Mouse (Mus musculus) heart, postnatal 10 days (tissue): ENCODE measurements at regions not wholly inside any gene's neighbourhood (a gene's known extent, or its start where the extent isn't known, plus 50 kb on each side); places are given as distances from the start of the nearest gene placed in this dataset.

Source experiments
- DNase-seq, 2 experiments: peaks; one replicate each; pipeline ENCODE4 v3.0.0; 2021
- intact Hi-C: fragments of 180-260 bp; cut with DNase I; formaldehyde crosslinking; loops from one replicate; pipeline ENCODE4 v1.15.1; 2025
- microRNA-seq, 2 experiments: library from miRNA; unstranded; fragments of <30 nt; microRNA quantifications; one replicate each; pipeline ENCODE4 v1.2.0; 2022

GRCm38 (mm10) chr3:118491101-118491500 lies 70.8 kb upstream of the Dpyd start:
- intact Hi-C loops = no loop called here

GRCm38 (mm10) chr3:118491871-118492270 lies 70.1 kb upstream of the Dpyd start:
- DNase-seq = no peak
- intact Hi-C loops = no loop called here

More at GRCm38 (mm10) chr3:118491101-118491500, 70.8 kb upstream of the Dpyd start:
- DNase-seq = no peak

- intact Hi-C loops = no loop called here
- no peak for DNase-seq
Observed at GRCm38 (mm10) chr3:118494611-118495010, 67.3 kb upstream of the Dpyd start.

GRCm38 (mm10) chr3:118500234-118500633 lies 61.7 kb upstream of the Dpyd start:
- intact Hi-C loops = no loop called here
- no peak for DNase-seq

GRCm38 (mm10) chr3:118507582-118508237 lies 54.2 kb upstream of the Dpyd start:
- intact Hi-C loops = no loop called here
- DNase-seq = no peak

- intact Hi-C loops = no loop called here
- DNase-seq = no peak
Observed at GRCm38 (mm10) chr3:118510837-118511236, 51.1 kb upstream of the Dpyd start.

- intact Hi-C loops = no loop called here
- no peak for DNase-seq
Observed at GRCm38 (mm10) chr3:118511969-118512368, 50.0 kb upstream of the Dpyd start.

Small RNA genes lying in the stretch of these regions (microRNA-seq; reads per million reads assigned to microRNA genes)
- gene Gm24155 (0 reads per million in 2 experiments), gene Mir137 (10.8 to 19.7 reads per million in 2 experiments)
